Mouse (Mus musculus): ENCODE measurements around the gene Nck1. TPM values are rescaled to one million over a fixed set of nuclear protein-coding genes. Genes with fewer than 3 reads are reported as not detected.
A peak's percentile ranks its signal among the peaks of the same experiment; 100 is the strongest.

Nck1 gene
- total RNA-seq, 2 experiments from 2014 or later, result 17.5 to 37.0 TPM

DNA sequence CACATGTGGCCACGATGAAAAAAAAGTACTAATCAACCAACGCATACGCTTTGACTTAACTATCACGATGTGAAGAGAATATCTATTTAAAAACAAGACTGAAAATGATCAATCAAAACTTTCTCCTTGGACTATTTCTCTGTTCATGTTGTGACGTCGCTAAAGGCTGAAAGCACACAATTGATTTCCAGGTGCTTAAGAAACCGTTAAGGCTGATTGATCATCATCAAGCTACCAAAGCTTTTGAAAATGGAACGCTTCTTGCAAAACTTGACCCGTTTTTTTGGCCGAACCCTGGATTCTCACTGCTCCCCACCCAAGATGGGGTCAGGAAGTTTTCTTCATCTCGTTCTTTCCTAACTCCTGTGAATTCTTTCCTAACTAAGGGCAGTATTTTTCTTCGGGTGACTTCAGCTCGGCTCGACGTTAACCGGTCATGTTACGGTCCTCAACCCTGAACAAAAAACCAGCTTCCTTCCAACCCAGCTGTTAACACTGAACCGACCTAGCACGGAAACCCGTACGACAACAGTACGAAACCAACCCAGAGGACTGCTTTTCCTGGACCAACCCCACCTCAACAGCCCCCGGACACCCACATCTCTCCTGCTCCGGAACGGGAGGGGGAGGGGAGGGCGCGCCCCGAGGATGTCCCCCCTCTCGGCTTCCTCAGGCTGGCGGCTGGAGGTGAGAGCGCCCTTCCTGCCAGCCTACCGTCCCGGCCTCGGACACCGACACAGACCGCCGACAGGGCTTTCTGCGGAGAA, 803 bp downstream of the Nck1 start:
- ATAC-seq (replicated peaks; ENCODE audit: low FRiP score, low TSS enrichment, poor library complexity, severe bottlenecking), result peak; percentile 0; the same call in 1 of the 2 replicates

DNA sequence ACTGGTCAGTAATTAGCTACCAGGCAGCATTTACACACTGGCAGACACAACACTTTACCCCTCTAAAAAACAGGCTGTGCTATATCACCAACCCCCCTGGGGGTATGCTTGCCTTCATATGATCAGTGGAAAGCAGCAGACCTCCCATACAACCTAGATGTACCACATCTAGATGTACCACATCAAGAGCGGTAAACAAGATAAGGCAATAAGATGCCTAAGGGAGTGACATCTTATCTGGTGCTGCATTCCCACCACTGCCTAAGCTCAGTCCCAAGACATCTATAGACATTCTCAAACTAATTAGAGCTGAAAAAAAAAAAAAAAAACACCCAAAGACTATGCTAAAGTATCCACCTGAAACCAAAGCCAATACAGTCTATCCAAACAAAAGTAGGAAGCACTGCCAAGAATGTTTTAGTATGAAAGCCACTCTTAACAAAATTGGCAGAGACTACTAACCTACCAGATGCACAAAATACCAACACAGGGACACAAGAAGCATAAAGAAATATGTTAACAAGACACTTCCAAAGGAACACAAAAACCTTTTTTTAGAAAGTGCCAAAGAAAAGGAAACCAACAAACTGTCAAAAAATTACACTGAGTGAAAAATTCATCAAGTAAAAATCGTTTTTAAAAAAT, 10.2 kb downstream of the Nck1 start:
- ATAC-seq (replicated peaks; ENCODE audit: low FRiP score, low TSS enrichment, poor library complexity, severe bottlenecking), result peak; percentile 43; the same call in 1 of the 2 replicates

DNA sequence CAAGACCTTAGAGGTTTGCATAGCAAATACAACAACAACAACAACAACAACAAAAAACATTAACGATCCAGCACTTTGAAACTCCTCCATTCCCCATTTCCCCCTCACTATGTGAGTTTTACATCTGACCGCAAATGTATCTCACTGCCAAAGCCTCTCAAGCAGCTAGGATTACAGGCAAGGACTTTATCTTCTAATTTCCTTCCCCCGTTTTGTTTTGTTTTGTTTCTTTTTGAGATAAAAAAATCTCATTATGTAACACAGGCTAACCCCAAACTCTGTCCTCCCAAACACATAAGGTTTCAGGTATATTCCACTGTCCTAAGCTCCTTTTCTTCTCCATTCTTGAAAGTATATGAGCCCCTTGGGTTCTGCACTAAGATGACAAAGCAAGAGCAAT, 11.2 kb downstream of the Nck1 start:
- ATAC-seq (replicated peaks; ENCODE audit: low FRiP score, low TSS enrichment, poor library complexity, severe bottlenecking), result no peak; the same call in 1 of the 2 replicates

DNA sequence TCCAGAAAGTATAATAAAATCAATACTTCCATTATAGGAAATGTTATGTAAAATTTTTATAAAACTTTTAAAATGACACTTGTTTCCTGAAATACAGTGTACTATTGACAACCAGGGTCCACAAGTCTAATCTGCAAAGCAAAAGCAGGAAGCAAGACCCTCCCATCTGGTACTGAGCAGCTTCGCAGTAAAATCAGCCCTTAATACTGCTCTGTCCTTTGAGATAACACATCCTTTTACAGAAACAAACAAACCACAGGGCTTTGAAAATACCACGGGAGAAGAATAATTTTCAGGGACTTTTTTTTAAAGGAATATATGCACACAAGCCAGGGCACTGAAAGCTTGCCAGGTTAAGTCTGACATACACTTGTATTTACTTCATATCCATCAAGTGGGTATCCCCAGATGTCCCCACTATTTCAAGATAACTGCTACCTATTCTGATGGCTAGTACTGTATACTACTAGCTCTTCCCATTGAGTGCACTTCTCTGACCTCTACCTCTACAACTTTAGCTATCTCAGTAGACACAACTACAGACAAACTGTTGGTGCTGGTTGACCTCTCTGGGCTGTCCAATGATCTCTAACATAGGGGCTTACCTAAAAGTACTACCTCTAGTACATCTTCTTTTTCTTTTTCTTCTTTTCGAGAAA, 13.0 kb downstream of the Nck1 start:
- peak; percentile 64 for ATAC-seq (replicated peaks; ENCODE audit: low FRiP score, low TSS enrichment, poor library complexity, severe bottlenecking)

DNA sequence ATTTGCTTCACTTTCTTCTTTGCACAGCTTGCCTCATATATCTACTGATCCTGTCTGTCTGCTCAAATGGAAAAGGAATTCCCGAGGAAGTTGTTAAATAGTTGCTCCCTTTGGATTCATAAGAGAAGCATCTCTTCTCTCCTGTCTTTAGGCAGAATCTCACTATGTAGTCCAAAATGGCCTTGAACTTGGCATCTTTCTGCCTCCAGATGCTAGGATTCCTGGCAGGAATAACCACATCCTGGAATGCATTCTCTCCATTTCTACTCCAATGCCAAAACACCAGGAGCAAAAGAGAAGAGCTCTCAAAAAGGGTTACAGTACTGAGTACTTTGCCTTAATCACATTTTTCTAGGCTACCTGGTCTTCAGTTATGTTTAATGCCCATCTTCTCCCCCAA, 14.6 kb downstream of the Nck1 start:
- no peak for ATAC-seq (replicated peaks; ENCODE audit: low FRiP score, low TSS enrichment, poor library complexity, severe bottlenecking)

DNA sequence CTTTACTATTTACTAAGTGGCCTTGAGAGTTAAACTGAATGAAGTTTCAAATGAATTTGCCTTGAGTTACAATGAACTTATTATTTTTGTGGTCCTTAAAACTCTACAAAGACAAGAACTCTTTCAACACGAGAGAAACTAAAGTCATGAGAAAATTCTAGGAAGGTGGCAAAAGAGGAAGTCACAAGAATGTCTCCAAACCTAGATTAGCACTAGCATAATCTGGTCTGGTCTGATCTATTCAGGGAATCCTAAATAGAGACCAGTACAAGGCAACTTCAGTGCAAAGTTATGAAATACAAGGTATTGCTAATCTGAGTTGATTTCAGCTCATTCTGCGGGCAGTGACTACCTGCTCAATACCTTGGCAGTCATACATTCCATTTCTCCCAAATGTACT, 20.7 kb downstream of the Nck1 start:
- ATAC-seq (replicated peaks; ENCODE audit: low FRiP score, low TSS enrichment, poor library complexity, severe bottlenecking), result no peak

DNA sequence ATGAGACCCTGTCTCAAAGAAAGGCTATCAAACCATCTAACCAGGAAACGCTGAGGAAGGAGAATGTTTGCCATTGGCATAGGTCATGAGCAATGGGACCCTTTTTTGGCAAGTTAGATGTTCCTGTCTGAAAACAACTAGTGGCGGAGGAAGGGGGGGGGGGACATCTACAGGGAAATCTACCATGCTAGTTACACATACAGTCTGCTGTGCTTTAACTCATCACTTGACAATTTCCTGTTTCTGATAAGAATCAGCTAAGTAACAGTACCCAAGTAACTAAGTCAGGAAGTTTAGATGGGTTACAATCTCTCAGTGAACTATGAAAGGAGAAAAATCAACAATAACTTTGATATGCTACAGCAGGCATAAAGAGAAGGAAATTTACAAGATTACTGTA, 23.9 kb downstream of the Nck1 start:
- no peak for ATAC-seq (replicated peaks; ENCODE audit: low FRiP score, low TSS enrichment, poor library complexity, severe bottlenecking)

DNA sequence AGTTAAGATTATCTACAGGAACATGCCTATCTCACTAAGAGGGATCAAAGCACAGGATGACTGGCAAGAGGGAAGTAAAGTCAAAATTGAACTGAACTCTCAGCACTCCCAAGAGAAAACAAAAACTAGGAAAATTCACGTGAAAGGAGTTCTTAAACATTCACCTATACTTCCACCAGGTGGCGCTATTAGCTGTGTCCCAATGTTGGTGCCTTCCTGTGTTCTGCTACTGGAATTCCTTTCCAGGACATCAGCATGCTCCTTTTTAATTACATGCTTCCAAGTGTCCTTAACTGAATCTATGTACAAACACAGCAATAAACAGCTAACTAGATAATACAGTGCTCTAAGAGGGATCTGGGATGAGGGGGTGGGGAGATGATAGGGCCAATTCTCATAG, 25.3 kb downstream of the Nck1 start:
- ATAC-seq (replicated peaks; ENCODE audit: low FRiP score, low TSS enrichment, poor library complexity, severe bottlenecking), result peak; percentile 74

DNA sequence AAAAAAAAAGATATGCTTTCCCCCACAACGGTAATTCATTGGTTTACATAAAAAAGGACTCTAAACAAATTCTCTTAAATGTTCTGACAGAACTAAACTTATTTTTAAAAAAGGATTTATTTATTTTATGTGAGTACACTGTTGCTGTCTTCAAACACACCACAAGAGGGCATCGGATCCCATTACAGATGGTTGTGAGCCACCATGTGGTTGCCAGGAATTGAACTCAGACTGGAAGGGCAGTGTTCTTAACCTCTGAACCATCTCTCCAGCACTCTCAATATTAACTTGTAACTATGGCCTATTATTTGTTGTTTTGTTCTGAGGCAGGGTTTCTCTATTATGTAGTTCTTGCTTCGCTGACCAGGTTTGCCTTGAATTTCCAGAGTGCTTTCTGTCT, 25.9 kb downstream of the Nck1 start:
- 0 out of 2 replicates have a peak, but pooled peaks have one; percentile 34 for ATAC-seq (replicated peaks; ENCODE audit: low FRiP score, low TSS enrichment, poor library complexity, severe bottlenecking)

DNA sequence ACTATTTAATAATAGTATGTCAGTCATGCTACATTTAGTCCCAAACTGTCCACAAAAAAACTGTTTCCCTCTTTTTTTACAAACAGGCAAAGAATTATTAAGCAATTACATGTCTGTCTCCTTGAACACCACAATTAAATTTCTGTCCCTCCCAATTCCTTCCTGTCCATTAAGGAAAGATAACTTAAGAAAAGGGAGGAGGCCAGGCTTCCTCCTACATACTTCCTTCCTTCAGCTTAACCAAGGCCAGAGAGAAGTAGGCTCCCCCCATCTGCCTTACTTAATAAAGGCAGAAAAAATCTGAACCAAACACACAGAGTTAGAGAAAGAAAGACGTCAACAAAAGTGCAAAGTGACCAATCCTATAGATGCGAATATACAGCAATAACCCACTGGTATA, 38.4 kb downstream of the Nck1 start:
- ATAC-seq (replicated peaks; ENCODE audit: low FRiP score, low TSS enrichment, poor library complexity, severe bottlenecking), result no peak

DNA sequence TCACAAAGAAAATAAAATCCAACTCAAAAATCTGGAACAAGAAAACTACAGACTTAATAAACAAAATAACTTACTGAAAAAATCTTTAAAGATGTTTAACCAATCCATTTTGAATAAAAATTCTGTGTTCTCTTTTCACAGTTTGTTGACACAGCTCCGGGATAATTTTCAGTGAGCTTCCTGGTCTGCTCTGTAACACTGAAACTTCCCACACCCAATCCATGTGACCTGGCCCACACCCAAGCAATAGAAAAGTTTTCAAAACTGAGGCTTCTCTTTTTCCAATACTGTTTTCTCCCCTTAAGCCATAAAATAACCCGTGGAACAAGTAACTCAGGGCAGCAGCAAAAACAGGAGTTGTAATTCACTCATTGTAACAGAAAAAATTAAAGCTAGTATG, 39.3 kb downstream of the Nck1 start:
- no peak for ATAC-seq (replicated peaks; ENCODE audit: low FRiP score, low TSS enrichment, poor library complexity, severe bottlenecking)

DNA sequence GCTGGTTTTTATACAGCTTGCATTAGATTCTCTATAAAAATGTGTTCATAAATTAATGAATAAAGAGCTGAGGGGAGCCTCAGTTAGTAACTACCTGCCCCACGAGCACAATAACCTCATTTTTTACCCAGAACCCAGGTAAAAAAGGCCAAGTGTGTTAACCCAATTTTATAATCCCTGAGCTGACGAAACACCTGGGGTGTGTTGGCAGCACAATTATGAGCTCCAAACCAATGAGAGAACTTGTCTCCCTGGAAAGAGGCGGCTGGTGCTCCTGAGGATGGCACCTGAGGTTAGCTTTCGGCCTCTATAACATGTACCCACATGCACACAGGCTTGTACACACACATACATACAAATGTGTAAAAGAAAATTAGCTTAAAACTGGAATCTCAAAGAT, 40.4 kb downstream of the Nck1 start:
- no peak for ATAC-seq (replicated peaks; ENCODE audit: low FRiP score, low TSS enrichment, poor library complexity, severe bottlenecking)

DNA sequence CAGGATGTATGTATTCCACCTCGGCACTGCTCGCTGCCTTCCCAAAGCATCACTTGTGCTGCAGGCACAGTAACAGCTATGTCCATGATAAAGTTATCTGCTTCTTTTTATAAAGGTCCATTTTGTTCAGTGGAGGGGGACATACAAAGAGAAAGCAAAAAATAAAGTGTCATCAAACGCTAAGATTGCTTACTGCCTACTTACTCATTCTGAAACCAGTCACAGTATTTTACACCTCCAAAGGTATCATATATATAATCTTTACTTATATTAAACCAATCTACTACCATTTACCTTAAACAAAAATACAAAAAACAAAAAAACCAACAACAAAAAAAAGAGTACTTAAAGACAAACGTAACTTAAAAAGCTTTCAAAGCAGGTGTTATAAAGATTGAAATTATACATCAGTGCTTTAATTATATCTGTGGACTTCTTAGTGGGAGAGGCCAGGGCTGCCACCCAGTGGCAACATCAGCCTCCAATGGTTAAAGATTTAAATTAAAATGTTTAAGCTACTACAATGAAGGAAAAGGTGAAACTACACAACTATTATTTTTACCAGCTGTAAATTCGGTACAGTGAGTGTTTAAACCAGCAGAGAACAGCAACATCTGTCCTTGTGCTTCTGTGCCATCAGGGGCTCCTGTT, 52.2 kb downstream of the Nck1 start:
- ATAC-seq (replicated peaks; ENCODE audit: low FRiP score, low TSS enrichment, poor library complexity, severe bottlenecking), result no peak

DNA sequence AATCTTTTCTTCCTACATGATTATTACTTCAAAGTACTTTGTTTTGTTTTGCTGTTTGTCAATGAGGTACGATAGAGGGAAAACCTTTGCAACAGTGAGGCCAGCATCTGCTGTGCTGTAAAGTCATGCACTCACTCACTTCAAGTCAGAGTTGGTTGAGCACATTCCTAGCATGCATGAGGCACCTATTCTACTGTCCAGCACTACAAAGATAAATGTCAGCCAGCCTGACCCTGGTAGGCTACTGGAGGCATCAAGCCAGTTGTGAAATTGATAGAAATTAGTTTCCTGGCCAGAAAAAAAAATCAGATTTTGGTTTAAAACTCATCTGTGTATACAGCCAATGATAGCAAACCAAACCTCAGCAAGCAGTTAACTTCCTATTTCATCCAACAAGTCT, 54.5 kb downstream of the Nck1 start:
- ATAC-seq (replicated peaks; ENCODE audit: low FRiP score, low TSS enrichment, poor library complexity, severe bottlenecking), result no peak

DNA sequence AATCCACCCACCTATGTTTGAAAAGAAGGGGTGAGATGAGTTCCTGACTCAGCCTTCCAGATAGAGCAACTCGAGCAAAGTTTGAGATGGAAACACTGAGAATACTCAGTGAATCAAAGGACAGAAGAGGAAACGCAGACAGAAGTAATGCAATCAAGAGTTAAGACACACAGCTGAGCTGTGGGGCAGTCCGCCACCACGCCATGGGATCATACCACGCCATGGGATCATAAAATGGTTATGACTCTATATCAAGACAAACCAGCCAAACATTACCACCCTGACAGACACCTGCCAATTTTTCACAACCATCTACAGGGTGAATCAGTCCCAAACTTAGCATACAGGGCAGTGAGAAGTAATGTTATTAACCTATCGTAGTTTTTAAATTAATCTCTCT, 57.0 kb downstream of the Nck1 start:
- ATAC-seq (replicated peaks; ENCODE audit: low FRiP score, low TSS enrichment, poor library complexity, severe bottlenecking), result no peak

DNA sequence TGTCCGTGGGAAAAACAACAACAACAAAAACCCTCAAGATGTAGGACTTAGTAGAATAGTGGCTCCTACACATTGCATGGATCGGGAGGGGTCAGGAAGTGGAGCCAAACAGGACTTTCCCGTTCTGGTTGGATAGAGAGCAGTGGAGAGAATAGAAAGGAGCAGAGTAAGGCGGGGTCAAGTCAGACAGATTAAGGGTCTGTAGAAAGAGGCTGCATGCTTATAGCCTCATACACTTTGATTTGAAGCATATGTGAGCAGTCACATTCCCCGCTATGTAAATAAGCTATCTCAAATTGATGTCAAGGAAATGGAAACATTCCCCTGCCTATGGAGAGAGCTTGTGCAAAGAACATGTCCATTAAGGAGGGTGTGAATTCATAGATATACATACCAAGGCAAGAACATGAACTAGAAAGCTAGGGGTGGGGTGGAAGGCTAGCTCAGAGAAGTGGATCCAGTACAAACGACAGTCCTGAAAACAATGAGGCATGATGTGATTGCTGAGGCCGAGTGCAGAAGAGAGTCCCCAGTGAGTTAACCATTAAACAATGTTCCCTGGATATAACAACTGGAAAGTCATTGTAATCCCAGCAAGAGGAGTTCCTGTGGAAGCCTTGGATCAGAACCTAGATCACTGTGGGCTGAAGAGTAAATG, 57.7 kb downstream of the Nck1 start:
- no peak for ATAC-seq (replicated peaks; ENCODE audit: low FRiP score, low TSS enrichment, poor library complexity, severe bottlenecking)

DNA sequence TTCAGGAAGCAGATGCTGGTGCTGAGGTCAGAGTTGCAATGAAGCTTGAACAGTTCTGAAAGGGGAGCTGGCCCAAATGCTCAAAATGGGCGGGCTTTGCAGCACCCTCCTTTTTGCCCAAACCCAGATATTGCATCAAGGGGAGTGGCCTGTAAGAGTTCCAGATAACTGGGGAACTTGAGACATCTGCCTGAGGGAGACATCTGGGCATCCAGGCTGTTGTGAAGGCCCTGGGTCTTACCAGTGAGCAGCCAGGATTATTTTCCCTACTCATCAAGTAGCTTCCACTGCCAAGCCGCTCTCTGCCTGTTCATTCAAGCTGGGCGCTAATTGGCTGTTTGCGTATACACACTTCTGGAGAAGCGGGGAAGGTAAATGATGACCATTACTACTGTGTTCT, 59.5 kb downstream of the Nck1 start, which contains the start of gene Il20rb:
Gene Il20rb, minus strand, starts transcription at position 358 of the 400 bp plus-strand sequence.
- peak; percentile 71 for ATAC-seq (replicated peaks; ENCODE audit: low FRiP score, low TSS enrichment, poor library complexity, severe bottlenecking)

DNA sequence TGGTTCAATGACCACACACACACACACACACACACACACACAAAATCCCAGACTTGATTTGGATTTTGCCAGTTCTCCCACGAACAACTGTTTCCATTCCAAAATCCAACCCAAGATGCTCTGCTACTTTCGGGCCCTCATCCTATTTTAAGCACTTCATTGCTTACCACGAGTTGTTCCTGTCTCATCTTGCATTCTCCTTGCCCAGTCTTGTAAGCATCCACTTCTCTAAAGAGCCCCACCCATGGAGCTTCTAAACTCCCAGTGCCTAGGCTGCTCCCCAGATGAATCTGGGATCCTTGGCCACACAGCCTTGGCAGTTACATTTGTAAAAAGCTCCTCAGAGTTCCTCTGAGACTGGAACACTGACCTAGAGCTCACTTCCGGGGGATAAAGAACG, 62.6 kb downstream of the Nck1 start:
- ATAC-seq (replicated peaks; ENCODE audit: low FRiP score, low TSS enrichment, poor library complexity, severe bottlenecking), result no peak

DNA sequence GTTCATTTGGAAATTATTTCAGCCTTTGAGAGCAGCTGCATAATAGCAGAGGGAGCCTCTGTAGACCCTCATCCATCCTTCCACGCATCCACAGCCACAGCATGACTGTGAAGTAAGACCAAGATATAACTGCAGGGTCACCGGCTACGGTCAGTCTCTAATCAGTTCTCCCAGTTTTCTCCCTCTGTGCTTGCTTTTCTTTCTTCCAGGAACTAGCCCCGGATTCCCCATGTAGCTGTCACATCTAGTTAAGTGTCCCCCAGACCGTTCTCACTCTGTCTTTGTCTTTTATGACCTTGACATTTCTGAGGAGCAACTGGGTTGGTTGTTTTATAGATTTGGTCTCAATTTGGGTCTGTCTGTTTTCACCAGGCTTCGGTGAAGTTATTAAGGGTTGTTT, 64.3 kb downstream of the Nck1 start:
- no peak for ATAC-seq (replicated peaks; ENCODE audit: low FRiP score, low TSS enrichment, poor library complexity, severe bottlenecking)

DNA sequence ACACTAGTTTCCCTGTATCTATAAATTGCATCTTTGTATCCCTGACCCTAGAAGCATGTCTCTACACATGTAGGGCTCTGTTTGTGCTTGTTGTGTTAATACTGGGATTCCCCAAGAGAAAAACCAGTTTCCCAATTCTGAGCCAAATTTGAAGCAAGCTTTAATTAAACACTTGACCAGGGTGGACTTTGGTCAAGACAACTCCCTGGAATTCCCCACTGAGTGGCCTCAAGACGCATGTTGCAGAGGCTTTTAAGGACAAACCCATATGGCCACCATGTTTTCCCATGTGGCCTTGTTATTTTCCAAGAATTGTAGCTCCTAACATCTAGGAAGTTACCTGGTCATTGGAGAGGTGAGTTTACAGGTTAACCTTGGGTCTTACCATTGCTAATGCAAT, 71.9 kb downstream of the Nck1 start:
- ATAC-seq (replicated peaks; ENCODE audit: low FRiP score, low TSS enrichment, poor library complexity, severe bottlenecking), result no peak

All from megakaryocyte-erythroid progenitor cell, adult 5-6 weeks (primary cell).